Mouse (Mus musculus) stomach, postnatal 0 days (tissue): Measurements from ENCODE around the gene Hoxa3.

Source experiments
- CTCF ChIP-seq: IDR thresholded peaks from 2 replicates; pipeline ENCODE4 v1.5.1; 2016; ENCODE audit warnings: antibody characterized with exemption, low read depth, mild to moderate bottlenecking, moderate library complexity
- EP300 ChIP-seq: optimal IDR thresholded peaks from 2 replicates; pipeline ENCODE3; 2016; ENCODE audit warnings: antibody characterized with exemption

- TF ChIP-seq CTCF (no peak), EP300 (no peak)
These were observed 44.7 kb downstream of the Hoxa3 start for GRCm38 (mm10) chr6:52168191-52169055.
